Mouse (Mus musculus) testis, adult 2 months (tissue): ENCODE measurements around the gene Lhx9. TPM values are rescaled to one million over a fixed set of nuclear protein-coding genes. Genes with fewer than 3 reads are reported as not detected.

Experiments used
- H3K27ac ChIP-seq: fragments of 200-500 bp; 2 replicates; pipeline ENCODE4 v1.5.1; 2012; ENCODE audit warnings: low read depth, low read length; ENCODE audit not compliant: control insufficient read depth, insufficient read depth
- H3K27me3 ChIP-seq: fragments of 200-500 bp; 2 replicates; pipeline ENCODE4 v1.6.1; 2012; ENCODE audit warnings: mild to moderate bottlenecking, low read length, moderate library complexity; ENCODE audit not compliant: control insufficient read depth, insufficient read depth
- H3K36me3 ChIP-seq: fragments of 200-500 bp; 2 replicates; pipeline ENCODE4 v1.6.1; 2012; ENCODE audit warnings: mild to moderate bottlenecking, low read length; ENCODE audit not compliant: control insufficient read depth, insufficient read depth
- H3K4me1 ChIP-seq: fragments of 200-500 bp; 2 replicates; pipeline ENCODE4 v1.6.1; 2012; ENCODE audit warnings: low read length; ENCODE audit not compliant: control insufficient read depth, insufficient read depth
- H3K4me3 ChIP-seq: fragments of 200-500 bp; 2 replicates; pipeline ENCODE4 v1.5.1; 2012; ENCODE audit warnings: low read depth, mild to moderate bottlenecking, low read length, moderate library complexity, mixed read lengths; ENCODE audit not compliant: control insufficient read depth
- CTCF ChIP-seq: fragments of 200-500 bp; IDR thresholded peaks from 2 replicates; pipeline ENCODE4 v1.5.1; 2012; ENCODE audit warnings: low read depth, mild to moderate bottlenecking, inconsistent platforms, low read length, moderate library complexity; ENCODE audit not compliant: control insufficient read depth, insufficient read depth, insufficient replicate concordance
- POLR2A ChIP-seq: fragments of 200-500 bp; IDR thresholded peaks from 2 replicates; pipeline ENCODE4 v1.6.1; 2012; ENCODE audit warnings: low read depth, mild to moderate bottlenecking, inconsistent platforms, low read length, moderate library complexity; ENCODE audit not compliant: control insufficient read depth
- polyA plus RNA-seq: library from polyadenylated mRNA; depleted of rRNA; stranded (reverse); fragments of >200 nt; gene quantifications from 2 replicates; pipeline ENCODE4 v1.2.3, GENCODE M21; 2012; rRNA removed

Lhx9 gene
- polyA plus RNA-seq, 1 experiment: 0.52 TPM

GRCm38 (mm10) chr1:138801732-138802131 lies 46.6 kb downstream of the Lhx9 start:
- no peak for TF ChIP-seq POLR2A
- TF ChIP-seq CTCF: no peak
- Histone ChIP-seq H3K4me3 (no peak overlapping the region), H3K4me1 (no peaks in the 10 kb centered on the region), H3K36me3 (no peaks in the 10 kb centered on the region), H3K27me3 (no peaks in the 10 kb centered on the region), H3K27ac (no peak overlapping the region)

GRCm38 (mm10) chr1:138801296-138801695 lies 47.1 kb downstream of the Lhx9 start:
- Histone ChIP-seq H3K36me3 (no peaks in the 10 kb centered on the region), H3K4me1 (no peaks in the 10 kb centered on the region), H3K4me3 (no peak overlapping the region), H3K27me3 (no peaks in the 10 kb centered on the region), H3K27ac (no peak overlapping the region)
- TF ChIP-seq POLR2A (no peak), CTCF (no peak)

GRCm38 (mm10) chr1:138799692-138800314 lies 48.6 kb downstream of the Lhx9 start:
- H3K36me3 ChIP-seq: no peaks in the 10 kb centered on the region
- no peaks in the 10 kb centered on the region for H3K4me1 ChIP-seq
- TF ChIP-seq CTCF (no peak), POLR2A (no peak)
- no peak overlapping the region for H3K4me3 ChIP-seq
- no peak overlapping the region for H3K27ac ChIP-seq
- H3K27me3 ChIP-seq: no peaks in the 10 kb centered on the region

- no peak for TF ChIP-seq POLR2A
- H3K27ac ChIP-seq: no peak overlapping the region
- H3K4me3 ChIP-seq: no peak overlapping the region
- H3K4me1 ChIP-seq: no peaks in the 10 kb centered on the region
- no peaks in the 10 kb centered on the region for H3K36me3 ChIP-seq
- H3K27me3 ChIP-seq: no peaks in the 10 kb centered on the region
These were observed 50.3 kb downstream of the Lhx9 start for GRCm38 (mm10) chr1:138798110-138798509.

GRCm38 (mm10) chr1:138785856-138786255 lies 62.5 kb downstream of the Lhx9 start:
- Histone ChIP-seq H3K4me1 (peaks cover 5% of the 10 kb centered on the region), H3K36me3 (no peaks in the 10 kb centered on the region), H3K27me3 (no peaks in the 10 kb centered on the region), H3K4me3 (no peak overlapping the region), H3K27ac (no peak overlapping the region)
- TF ChIP-seq POLR2A: no peak
- no peak for TF ChIP-seq CTCF

- Histone ChIP-seq H3K4me1 (peaks cover 5% of the 10 kb centered on the region), H3K27me3 (no peaks in the 10 kb centered on the region), H3K36me3 (no peaks in the 10 kb centered on the region), H3K27ac (no peak overlapping the region), H3K4me3 (no peak overlapping the region)
- TF ChIP-seq CTCF (no peak), POLR2A (no peak)
These were observed 64.4 kb downstream of the Lhx9 start for GRCm38 (mm10) chr1:138784019-138784418.

Other genes starting within 250 kb of the Lhx9 start
- gene Nek7, start 228.4 kb downstream of the Lhx9 start, polyA plus RNA-seq: 1.3 and 1.7 TPM in 2 replicates
- 9.3 and 12.1 TPM in 2 replicates for gene 2310009B15Rik, start 8.3 kb upstream of the Lhx9 start, polyA plus RNA-seq
- gene Dennd1b, start 114.9 kb upstream of the Lhx9 start, polyA plus RNA-seq: 5.6 and 5.8 TPM in 2 replicates